Mouse (Mus musculus) ES-E14 (cell line): ENCODE measurements around the gene Rit1.
"Not testable (repeated sequence)": the region's sequence is repeated elsewhere in the genome, so short reads cannot be mapped to it uniquely, and the experiment has no call there.

ENCODE experiments used
- CHD2 ChIP-seq: IDR thresholded peaks from 2 replicates; pipeline ENCODE4 v1.6.1; 2014; ENCODE audit warnings: mild to moderate bottlenecking, low read depth, low read length, inconsistent platforms
- MAFK ChIP-seq: IDR thresholded peaks from 2 replicates; pipeline ENCODE4 v1.6.1; 2014; ENCODE audit warnings: mild to moderate bottlenecking, low read depth, low read length, inconsistent platforms; ENCODE audit not compliant: insufficient read depth
- ZNF384 ChIP-seq: IDR thresholded peaks from 2 replicates; pipeline ENCODE4 v1.6.1; 2012; ENCODE audit warnings: low read depth, low read length, inconsistent platforms

DNA sequence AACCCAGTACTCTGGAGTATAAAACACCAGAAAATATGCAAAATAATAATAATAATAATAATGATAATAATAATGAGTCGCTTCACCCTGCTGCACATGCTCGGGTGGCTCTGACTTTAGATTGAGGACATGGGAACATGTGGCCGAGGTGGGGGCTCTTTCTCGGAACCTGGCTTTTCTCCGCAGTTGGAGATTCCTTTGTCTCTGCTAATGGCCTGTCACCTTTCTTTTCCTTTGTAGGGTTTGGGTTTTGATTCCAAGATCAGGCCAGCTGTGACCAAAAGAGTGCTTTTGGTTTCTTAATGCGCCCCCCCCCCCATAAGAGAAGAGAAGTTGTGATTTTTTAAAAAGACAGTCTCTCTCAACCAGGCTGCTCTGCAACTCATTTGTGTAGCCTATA lies 56.5 kb downstream of the Rit1 start:
- not testable (repeated sequence) for TF ChIP-seq ZNF384, CHD2, MAFK
